Mouse (Mus musculus) liver, adult 2 months (tissue): ENCODE results near the gene Spaca4. TPM values are rescaled to one million over a fixed set of nuclear protein-coding genes. Genes with fewer than 3 reads are reported as not detected.

Source experiments
- DNase-seq: peaks from one replicate; pipeline ENCODE4 v3.0.0-alpha.2; 2011; ENCODE audit warnings: low read depth, low spot score; ENCODE audit errors: extremely low read depth
- H3K27ac ChIP-seq: fragments of 200-500 bp; replicated peaks from 2 replicates; pipeline ENCODE4 v1.5.1; 2012; ENCODE audit warnings: low read depth, mild to moderate bottlenecking, control low read depth, inconsistent platforms, low read length; ENCODE audit not compliant: insufficient read depth
- H3K27me3 ChIP-seq: fragments of 200-500 bp; 2 replicates; pipeline ENCODE4 v1.6.1; 2012; ENCODE audit warnings: mild to moderate bottlenecking, moderate library complexity, low read length, inconsistent platforms; ENCODE audit not compliant: control insufficient read depth, insufficient read depth
- H3K36me3 ChIP-seq: fragments of 200-500 bp; 2 replicates; pipeline ENCODE4 v1.6.1; 2012; ENCODE audit warnings: low read length, inconsistent platforms; ENCODE audit not compliant: control insufficient read depth, insufficient read depth
- H3K4me1 ChIP-seq: fragments of 200-500 bp; 2 replicates; pipeline ENCODE4 v1.6.1; 2011; ENCODE audit warnings: low read length; ENCODE audit not compliant: control insufficient read depth, insufficient read depth
- H3K4me3 ChIP-seq: fragments of 200-500 bp; 2 replicates; pipeline ENCODE4 v1.5.1; 2011; ENCODE audit warnings: low read depth, mild to moderate bottlenecking, control low read depth, low read length, moderate library complexity; ENCODE audit not compliant: insufficient read depth
- H3K79me2 ChIP-seq: fragments of 200-500 bp; 2 replicates; pipeline ENCODE4 v1.6.1; 2012; ENCODE audit warnings: inconsistent platforms, mild to moderate bottlenecking, low read length, moderate library complexity; ENCODE audit not compliant: control insufficient read depth, insufficient read depth
- H3K9ac ChIP-seq: fragments of 200-500 bp; 2 replicates; pipeline ENCODE4 v1.6.1; 2012; ENCODE audit warnings: low read depth, mild to moderate bottlenecking, control low read depth, inconsistent platforms, low read length
- CTCF ChIP-seq: fragments of 200-500 bp; IDR thresholded peaks from 2 replicates; pipeline ENCODE4 v1.5.1; 2011; ENCODE audit warnings: low read depth, low read length, control low read depth
- POLR2A ChIP-seq: fragments of 200-500 bp; IDR thresholded peaks from 2 replicates; pipeline ENCODE4 v1.6.1; 2011; ENCODE audit warnings: low read length, control low read depth; ENCODE audit not compliant: insufficient read depth; ENCODE audit errors: extremely low read depth
- WGBS: fragments of 180-500 bp; shearing (Covaris S2); methylation state at CpG from one replicate; pipeline ENCODE4 v1.1.7; 2018; 5-methylcytosine and 5-hydroxymethylcytosine counted together
- polyA plus RNA-seq: library from polyadenylated mRNA; depleted of rRNA; stranded (reverse); fragments of >200 nt; gene quantifications from 2 replicates; pipeline ENCODE4 v1.2.3, GENCODE M21; 2012
- total RNA-seq: library from RNA; depleted of rRNA; stranded (reverse); fragments of >200 nt; gene quantifications from 2 replicates; pipeline ENCODE4 v1.2.3, GENCODE M21; 2014

Gene Spaca4
- total and polyA plus RNA-seq, 2 experiments, result not detected

GRCm38 (mm10) chr7:45705873-45706281, 19.7 kb downstream of the Spaca4 start:
- no peaks in the 10 kb centered on the region; the same call in 1 of the 2 replicates for H3K79me2 ChIP-seq
- H3K4me3 ChIP-seq, result peak overlapping the region; percentile 81
- DNase-seq, result peak; percentile 71
- peaks cover 18% of the 10 kb centered on the region for H3K4me1 ChIP-seq
- peak overlapping the region; percentile 96 for H3K27ac ChIP-seq
- H3K27me3 ChIP-seq, result no peaks in the 10 kb centered on the region
- TF ChIP-seq POLR2A (peak; percentile 37; the same call in 1 of the 2 replicates), CTCF (no peak)
- WGBS, result 0% methylated on average over 7 of the region's 7 CpGs
- peaks cover 11% of the 10 kb centered on the region for H3K36me3 ChIP-seq
- H3K9ac ChIP-seq, result peak overlapping the region; percentile 98

GRCm38 (mm10) chr7:45705443-45705864, 20.2 kb downstream of the Spaca4 start:
- Histone ChIP-seq H3K27me3 (no peaks in the 10 kb centered on the region), H3K36me3 (peaks cover 11% of the 10 kb centered on the region), H3K4me1 (peaks cover 20% of the 10 kb centered on the region), H3K4me3 (peak overlapping the region; percentile 81), H3K27ac (peak overlapping the region; percentile 96), H3K9ac (peak overlapping the region; percentile 98), H3K79me2 (no peaks in the 10 kb centered on the region; the same call in 1 of the 2 replicates)
- no peak for TF ChIP-seq POLR2A
- no peak for TF ChIP-seq CTCF
- under 1% methylated on average over 21 of the region's 21 CpGs for WGBS
- DNase-seq, result no peak

- Histone ChIP-seq H3K27ac (peak within 1 kb of the TSS; percentile 96), H3K79me2 (no peaks in the 10 kb centered on the region; the same call in 1 of the 2 replicates), H3K36me3 (peaks cover 9% of the 10 kb centered on the region), H3K27me3 (peaks cover 3% of the 10 kb centered on the region; the same call in 1 of the 2 replicates), H3K4me1 (peaks cover 24% of the 10 kb centered on the region), H3K4me3 (peak within 1 kb of the TSS; percentile 81), H3K9ac (peak within 1 kb of the TSS; percentile 98)
- peak; percentile 99 for DNase-seq
- TF ChIP-seq CTCF, result no peak
- peak; percentile 87 for TF ChIP-seq POLR2A
- WGBS, result under 1% methylated on average over 36 of the region's 36 CpGs
These were observed 20.7 kb downstream of the Spaca4 start, which contains the start of gene Dbp for GRCm38 (mm10) chr7:45704730-45705442. Dbp (plus strand) TSS chr7:45705088.

GRCm38 (mm10) chr7:45704046-45704559, 21.5 kb downstream of the Spaca4 start:
- Histone ChIP-seq H3K79me2 (no peaks in the 10 kb centered on the region; the same call in 1 of the 2 replicates), H3K4me1 (peaks cover 21% of the 10 kb centered on the region), H3K27me3 (peaks cover 7% of the 10 kb centered on the region; the same call in 1 of the 2 replicates), H3K9ac (peak overlapping the region; percentile 79), H3K36me3 (peaks cover 6% of the 10 kb centered on the region), H3K4me3 (peak overlapping the region; percentile 64), H3K27ac (peak overlapping the region; percentile 94)
- peak; percentile 81 for DNase-seq
- peak; percentile 49; the same call in 1 of the 2 replicates for TF ChIP-seq POLR2A
- no peak for TF ChIP-seq CTCF
- WGBS, result under 1% methylated on average over 13 of the region's 13 CpGs

GRCm38 (mm10) chr7:45703521-45704033, 22.0 kb downstream of the Spaca4 start:
- peaks cover 16% of the 10 kb centered on the region for H3K4me1 ChIP-seq
- no peak for TF ChIP-seq POLR2A
- TF ChIP-seq CTCF, result no peak
- H3K27ac ChIP-seq, result peak overlapping the region; percentile 94
- peaks cover 7% of the 10 kb centered on the region; the same call in 1 of the 2 replicates for H3K27me3 ChIP-seq
- H3K9ac ChIP-seq, result peak overlapping the region; percentile 79
- WGBS, result 42% methylated on average over 12 of the region's 12 CpGs
- peaks cover 2% of the 10 kb centered on the region for H3K36me3 ChIP-seq
- H3K79me2 ChIP-seq, result no peaks in the 10 kb centered on the region; the same call in 1 of the 2 replicates
- DNase-seq, result no peak
- H3K4me3 ChIP-seq, result no peak overlapping the region; the same call in 1 of the 2 replicates
